Mouse (Mus musculus) kidney, adult 2 months (tissue): Measurements from ENCODE around the gene Ecsit. TPM values are rescaled to one million over a fixed set of nuclear protein-coding genes. Genes with fewer than 3 reads are reported as not detected.

ENCODE experiments used
- DNase-seq: peaks from one replicate; pipeline ENCODE4 v3.0.0; 2021
- H3K27ac ChIP-seq: fragments of 200-500 bp; 2 replicates; pipeline ENCODE4 v1.5.1; 2012; ENCODE audit warnings: low read depth, low read length, control low read depth, inconsistent platforms; ENCODE audit not compliant: insufficient read depth
- H3K27me3 ChIP-seq: fragments of 200-500 bp; replicated peaks from 2 replicates; pipeline ENCODE4 v1.6.1; 2012; ENCODE audit warnings: mild to moderate bottlenecking, moderate library complexity, low read length, inconsistent platforms; ENCODE audit not compliant: control insufficient read depth, insufficient read depth
- H3K36me3 ChIP-seq: fragments of 200-500 bp; 2 replicates; pipeline ENCODE4 v1.6.1; 2012; ENCODE audit warnings: mild to moderate bottlenecking, moderate library complexity, low read length, inconsistent platforms; ENCODE audit not compliant: control insufficient read depth, insufficient read depth
- H3K4me1 ChIP-seq: fragments of 200-500 bp; 2 replicates; pipeline ENCODE4 v1.6.1; 2011; ENCODE audit warnings: low read length; ENCODE audit not compliant: control insufficient read depth, insufficient read depth
- H3K4me3 ChIP-seq: fragments of 200-500 bp; 2 replicates; pipeline ENCODE4 v1.5.1; 2011; ENCODE audit warnings: mild to moderate bottlenecking, low read depth, low read length, control low read depth; ENCODE audit not compliant: insufficient read depth
- CTCF ChIP-seq: fragments of 200-500 bp; conservative IDR thresholded peaks from 2 replicates; pipeline ENCODE4 v1.5.1; 2011; ENCODE audit warnings: low read depth, mild to moderate bottlenecking, control low read depth, low read length, moderate library complexity, mixed read lengths; ENCODE audit not compliant: insufficient read depth, insufficient read length
- POLR2A ChIP-seq: fragments of 200-500 bp; IDR thresholded peaks from one replicate; pipeline ENCODE4 v1.6.1; 2011; ENCODE audit warnings: low read depth, low read length, control low read depth
- WGBS: fragments of 180-500 bp; shearing (Covaris S2); methylation state at CpG from one replicate; pipeline ENCODE4 v1.1.7; 2018; 5-methylcytosine and 5-hydroxymethylcytosine counted together
- polyA plus RNA-seq: library from polyadenylated mRNA; depleted of rRNA; stranded (reverse); fragments of >200 nt; gene quantifications from 2 replicates; pipeline ENCODE4 v1.2.3, GENCODE M21; 2012

Gene Ecsit
- polyA plus RNA-seq, 1 experiment: 143 TPM

DNA sequence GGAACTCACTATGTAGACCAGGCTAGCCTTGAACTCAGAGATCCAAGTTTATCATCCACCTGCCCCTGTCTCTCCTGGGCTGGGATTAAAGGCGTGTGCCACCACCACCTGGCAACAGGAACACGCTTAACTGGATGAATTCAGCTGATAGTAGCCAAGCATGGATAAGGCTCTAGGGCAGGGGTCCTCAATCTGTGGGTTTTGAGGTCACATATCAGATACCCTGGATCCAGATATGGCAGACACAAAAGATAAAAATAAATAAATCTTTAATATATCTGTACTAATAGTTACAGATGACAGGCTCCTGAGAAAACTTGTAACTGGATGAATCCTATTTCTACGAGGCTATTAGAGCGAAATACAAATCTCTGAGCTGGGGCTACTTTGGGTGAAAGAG lies 30.4 kb upstream of the Ecsit start:
- TF ChIP-seq CTCF (no peak), POLR2A (no peak)
- no peaks in the 10 kb centered on the region for H3K4me1 ChIP-seq
- H3K36me3 ChIP-seq: no peaks in the 10 kb centered on the region
- H3K4me3 ChIP-seq: no peak overlapping the region
- no peak for DNase-seq
- H3K27me3 ChIP-seq: no peaks in the 10 kb centered on the region
- no peak overlapping the region for H3K27ac ChIP-seq
- 89% methylated on average over 4 of the region's 4 CpGs for WGBS

GRCm38 (mm10) chr9:22108194-22108593 lies 23.0 kb upstream of the Ecsit start:
- WGBS: 87% methylated on average over 9 of the region's 9 CpGs
- TF ChIP-seq POLR2A: no peak
- no peak for TF ChIP-seq CTCF
- no peak for DNase-seq
- H3K4me3 ChIP-seq: no peak overlapping the region
- H3K4me1 ChIP-seq: no peaks in the 10 kb centered on the region
- no peaks in the 10 kb centered on the region for H3K27me3 ChIP-seq
- H3K36me3 ChIP-seq: no peaks in the 10 kb centered on the region
- no peak overlapping the region for H3K27ac ChIP-seq

DNA sequence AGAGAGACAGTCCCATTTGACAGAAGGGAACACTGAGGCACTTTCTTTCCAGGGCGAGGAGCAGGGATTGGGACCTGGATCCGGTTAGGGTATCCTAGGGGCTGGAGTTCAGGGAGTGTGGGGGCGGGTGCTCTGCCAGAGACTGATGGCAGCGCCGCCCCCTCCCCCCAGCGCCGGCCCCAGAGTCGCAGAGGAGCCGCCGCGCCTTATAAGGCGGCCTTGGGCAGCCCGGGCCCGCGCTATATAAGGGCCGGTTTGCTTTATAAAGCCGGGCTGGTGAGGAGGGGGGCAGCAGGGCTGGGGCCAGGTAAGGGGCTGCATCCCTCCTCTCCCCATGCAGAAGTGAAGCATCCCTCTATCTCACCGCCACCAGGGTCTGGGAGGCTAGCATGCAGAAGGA lies 14.7 kb upstream of the Ecsit start:
- no peaks in the 10 kb centered on the region for H3K36me3 ChIP-seq
- WGBS: 5% methylated on average over 18 of the region's 18 CpGs
- no peaks in the 10 kb centered on the region; the same call in 1 of the 2 replicates for H3K4me1 ChIP-seq
- H3K4me3 ChIP-seq: no peak overlapping the region
- TF ChIP-seq POLR2A (no peak), CTCF (no peak)
- 0 out of 2 replicates have a peak, but pooled peaks cover 3% of the 10 kb centered on the region for H3K27me3 ChIP-seq
- no peak for DNase-seq
- H3K27ac ChIP-seq: no peak overlapping the region

- Histone ChIP-seq H3K27me3 (0 out of 2 replicates have a peak, but pooled peaks cover 3% of the 10 kb centered on the region), H3K36me3 (no peaks in the 10 kb centered on the region), H3K27ac (no peak within 1 kb of the TSS), H3K4me1 (no peaks in the 10 kb centered on the region; the same call in 1 of the 2 replicates), H3K4me3 (no peak within 1 kb of the TSS)
- peak; percentile 6 for DNase-seq
- TF ChIP-seq CTCF (no peak), POLR2A (no peak)
- 10% methylated on average over 14 of the region's 14 CpGs for WGBS
Measured at GRCm38 (mm10) chr9:22098993-22099696, 13.9 kb upstream of the Ecsit start, which contains the start of gene Cnn1. Gene Cnn1 (plus strand): TSS chr9:22099216.

GRCm38 (mm10) chr9:22095854-22096307 lies 10.6 kb upstream of the Ecsit start:
- DNase-seq: peak; percentile 85
- H3K27ac ChIP-seq: no peak overlapping the region

DNA sequence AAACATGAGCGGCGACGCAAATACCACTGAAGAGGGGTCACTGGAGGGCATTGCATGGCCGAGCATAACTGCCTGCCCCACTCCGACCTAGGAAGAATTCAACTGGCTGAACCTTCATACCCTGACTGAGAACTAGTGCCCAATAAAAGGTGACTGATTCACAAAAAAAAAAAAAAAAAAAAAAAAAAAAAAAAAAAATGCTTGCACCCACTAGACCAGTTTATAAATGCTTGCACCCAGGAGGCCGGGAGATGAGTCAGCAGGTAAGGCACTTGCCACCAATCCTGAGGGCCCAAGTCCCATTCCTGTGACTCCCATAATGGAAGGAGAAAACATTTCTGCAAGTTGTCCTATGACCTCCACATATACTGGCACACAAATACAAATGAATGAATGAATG lies 7.5 kb upstream of the Ecsit start:
- no peak overlapping the region for H3K27ac ChIP-seq
- no peaks in the 10 kb centered on the region for H3K27me3 ChIP-seq
- H3K36me3 ChIP-seq: no peaks in the 10 kb centered on the region
- WGBS: 35% methylated on average over 6 of the region's 6 CpGs
- peak; percentile 14 for DNase-seq
- no peaks in the 10 kb centered on the region; the same call in 1 of the 2 replicates for H3K4me1 ChIP-seq
- H3K4me3 ChIP-seq: no peak overlapping the region
- no peak for TF ChIP-seq POLR2A
- TF ChIP-seq CTCF: no peak

More at GRCm38 (mm10) chr9:22095854-22096307, 10.6 kb upstream of the Ecsit start:
- TF ChIP-seq CTCF (peak; percentile 76), POLR2A (no peak)
- Histone ChIP-seq H3K27me3 (0 out of 2 replicates have a peak, but pooled peaks cover 3% of the 10 kb centered on the region), H3K4me1 (no peaks in the 10 kb centered on the region; the same call in 1 of the 2 replicates), H3K36me3 (no peaks in the 10 kb centered on the region), H3K4me3 (peak overlapping the region; percentile 18; the same call in 1 of the 2 replicates)
- 1% methylated on average over 24 of the region's 24 CpGs for WGBS

GRCm38 (mm10) chr9:22089986-22090385 lies 4.7 kb upstream of the Ecsit start:
- H3K27me3 ChIP-seq: no peaks in the 10 kb centered on the region
- DNase-seq: no peak
- no peak overlapping the region for H3K4me3 ChIP-seq
- no peaks in the 10 kb centered on the region for H3K36me3 ChIP-seq
- H3K27ac ChIP-seq: no peak overlapping the region
- 87% methylated on average over 7 of the region's 7 CpGs for WGBS
- TF ChIP-seq CTCF (no peak), POLR2A (no peak)
- H3K4me1 ChIP-seq: peaks cover 5% of the 10 kb centered on the region; the same call in 1 of the 2 replicates
